Mouse (Mus musculus): Measurements from ENCODE around the gene Papss2. TPM values are rescaled to one million over a fixed set of nuclear protein-coding genes. Genes with fewer than 3 reads are reported as not detected.

Gene Papss2
- polyA plus RNA-seq, 1 experiment from 2014 or later, result 2.3 TPM

DNA sequence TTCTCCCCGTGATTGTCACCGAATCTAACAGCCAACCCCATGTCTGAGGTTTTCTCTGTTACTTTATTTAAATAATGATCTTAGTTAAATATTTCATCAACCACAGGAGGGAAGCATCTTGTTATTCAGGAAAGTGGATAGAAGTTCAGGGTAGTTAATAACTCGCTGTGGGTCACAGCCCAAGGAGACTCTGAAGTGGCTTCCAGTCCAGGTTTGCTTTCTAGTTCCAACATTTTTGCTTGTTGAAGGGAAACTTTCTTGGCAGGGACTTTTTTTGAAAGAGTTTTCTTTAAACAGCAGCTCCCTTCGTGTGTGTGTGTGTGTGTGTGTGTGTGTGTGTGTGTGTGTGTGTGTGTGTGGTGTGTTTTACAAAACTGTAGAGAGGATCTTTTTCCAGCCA lies 32.0 kb downstream of the Papss2 start:
- Histone ChIP-seq H3K4me1 (no peaks in the 10 kb centered on the region), H3K9me3 (no peaks in the 10 kb centered on the region), H3K27me3 (replicated peaks) (no peaks in the 10 kb centered on the region), H3K4me3 (no peak overlapping the region), H3K9ac (no peak overlapping the region), H3K27ac (no peak overlapping the region), H3K36me3 (no peaks in the 10 kb centered on the region), H3K4me2 (replicated peaks) (no peak overlapping the region)
- ATAC-seq (ENCODE audit: low FRiP score, low read depth), result no peak
- 87% methylated on average over 4 of the region's 4 CpGs for WGBS

DNA sequence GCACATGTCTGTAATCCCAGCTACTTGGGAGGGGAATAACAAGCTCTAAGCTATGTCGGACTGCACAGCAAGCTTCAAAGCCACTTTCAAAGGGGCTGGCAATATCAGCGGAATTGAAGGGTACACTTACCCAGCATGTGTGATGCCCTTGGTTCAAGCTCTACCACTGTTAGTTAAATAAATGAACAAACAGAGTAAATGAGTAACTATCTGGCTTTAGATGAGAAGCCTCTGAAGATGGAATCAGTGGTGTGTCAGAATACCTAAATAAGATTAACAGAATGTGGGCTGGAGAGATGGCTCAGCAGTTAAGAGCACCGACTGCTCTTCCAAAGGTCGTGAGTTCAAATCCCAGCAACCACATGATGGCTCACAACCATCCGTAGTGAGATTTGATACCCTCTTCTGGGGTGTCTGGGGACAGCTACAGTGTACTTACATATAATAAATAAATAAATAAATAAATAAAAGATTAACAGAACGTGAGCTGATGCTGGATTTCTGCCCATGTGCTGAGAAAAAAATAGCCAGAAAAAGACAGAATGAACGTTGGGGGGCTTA lies 33.1 kb downstream of the Papss2 start:
- no peak for ATAC-seq (ENCODE audit: low FRiP score, low read depth)
- Histone ChIP-seq H3K36me3 (no peaks in the 10 kb centered on the region), H3K9ac (no peak overlapping the region), H3K27me3 (replicated peaks) (no peaks in the 10 kb centered on the region), H3K27ac (no peak overlapping the region), H3K4me2 (replicated peaks) (no peak overlapping the region), H3K9me3 (no peaks in the 10 kb centered on the region), H3K4me3 (no peak overlapping the region), H3K4me1 (no peaks in the 10 kb centered on the region)
- WGBS, result 75% methylated on average over 7 of the region's 7 CpGs

DNA sequence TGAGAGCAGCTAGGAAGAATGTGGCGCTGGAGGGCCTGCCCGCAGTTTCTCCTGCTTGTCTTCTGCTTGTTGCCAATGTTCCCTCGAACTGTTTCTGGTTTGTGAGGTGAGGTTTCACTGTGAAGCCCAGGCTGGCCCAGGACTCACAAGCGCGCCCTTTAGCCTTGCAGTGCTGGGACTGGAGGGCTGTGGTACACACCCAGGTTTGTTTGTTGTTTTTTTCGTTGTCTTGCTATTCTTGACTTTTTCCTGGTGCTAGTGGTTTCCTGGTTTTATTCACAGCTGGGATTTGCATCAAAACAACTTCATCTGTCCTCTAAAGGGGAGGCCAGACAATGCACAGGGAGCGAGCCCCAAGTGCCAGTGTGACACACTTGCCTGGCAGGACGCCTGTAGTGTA lies 39.3 kb downstream of the Papss2 start:
- no peaks in the 10 kb centered on the region for H3K4me1 ChIP-seq
- no peak overlapping the region for H3K4me2 ChIP-seq (replicated peaks)

DNA sequence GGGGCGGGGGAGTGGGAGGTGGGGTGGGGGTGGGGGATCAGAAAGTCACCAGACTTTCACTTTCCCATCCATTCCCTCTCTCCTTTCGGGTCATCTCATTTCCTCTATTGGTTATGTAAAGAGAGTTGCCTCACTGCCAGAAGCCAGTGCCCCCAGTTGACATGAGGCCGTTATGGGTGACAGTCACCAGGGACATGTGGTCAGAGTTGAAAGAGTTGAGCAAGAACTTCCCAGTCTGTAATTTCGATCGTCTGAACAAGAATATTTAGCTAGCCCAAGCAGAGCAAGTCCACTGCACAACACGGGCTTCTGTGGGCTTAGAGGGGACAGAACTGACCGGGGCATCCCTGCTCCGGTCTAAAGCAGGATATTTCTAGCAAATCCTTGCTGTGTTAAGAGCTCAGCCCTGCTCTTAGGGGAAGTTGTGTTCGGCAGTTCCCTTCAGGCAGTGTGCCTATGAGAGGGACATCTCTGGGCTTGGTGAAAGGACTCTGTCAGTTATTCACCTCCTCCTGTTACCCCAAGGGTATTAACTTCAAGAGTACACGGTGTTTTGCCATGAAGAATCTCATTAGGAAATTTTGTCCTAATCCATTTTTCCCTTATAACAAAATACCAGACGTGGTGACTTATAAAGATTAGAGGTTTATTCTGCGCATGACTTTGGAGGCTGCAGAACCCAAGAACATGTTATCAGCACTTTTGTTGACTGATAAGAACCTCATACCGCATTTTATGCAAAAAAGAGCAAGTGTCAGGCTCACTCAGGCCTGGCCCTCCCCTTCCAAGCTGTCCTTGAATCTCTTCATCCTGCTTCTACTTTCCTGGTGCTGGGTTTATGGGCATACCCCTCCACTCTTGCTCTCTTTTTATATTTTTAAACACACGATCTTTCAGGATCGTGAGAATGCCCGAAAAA lies 42.0 kb downstream of the Papss2 start:
- Histone ChIP-seq H3K4me1 (no peaks in the 10 kb centered on the region), H3K9me3 (no peaks in the 10 kb centered on the region), H3K27me3 (replicated peaks) (no peaks in the 10 kb centered on the region), H3K4me3 (no peak overlapping the region), H3K4me2 (replicated peaks) (no peak overlapping the region), H3K9ac (no peak overlapping the region), H3K36me3 (no peaks in the 10 kb centered on the region), H3K27ac (no peak overlapping the region)
- no peak for ATAC-seq (ENCODE audit: low FRiP score, low read depth)
- WGBS, result 85% methylated on average over 16 of the region's 16 CpGs

More for the DNA sequence above, 39.3 kb downstream of the Papss2 start:
- Histone ChIP-seq H3K36me3 (no peaks in the 10 kb centered on the region), H3K27ac (no peak overlapping the region), H3K4me3 (no peak overlapping the region), H3K9ac (no peak overlapping the region), H3K27me3 (replicated peaks) (no peaks in the 10 kb centered on the region), H3K9me3 (no peaks in the 10 kb centered on the region)
- WGBS, result 71% methylated on average over 8 of the region's 8 CpGs
- ATAC-seq (ENCODE audit: low FRiP score, low read depth), result no peak

DNA sequence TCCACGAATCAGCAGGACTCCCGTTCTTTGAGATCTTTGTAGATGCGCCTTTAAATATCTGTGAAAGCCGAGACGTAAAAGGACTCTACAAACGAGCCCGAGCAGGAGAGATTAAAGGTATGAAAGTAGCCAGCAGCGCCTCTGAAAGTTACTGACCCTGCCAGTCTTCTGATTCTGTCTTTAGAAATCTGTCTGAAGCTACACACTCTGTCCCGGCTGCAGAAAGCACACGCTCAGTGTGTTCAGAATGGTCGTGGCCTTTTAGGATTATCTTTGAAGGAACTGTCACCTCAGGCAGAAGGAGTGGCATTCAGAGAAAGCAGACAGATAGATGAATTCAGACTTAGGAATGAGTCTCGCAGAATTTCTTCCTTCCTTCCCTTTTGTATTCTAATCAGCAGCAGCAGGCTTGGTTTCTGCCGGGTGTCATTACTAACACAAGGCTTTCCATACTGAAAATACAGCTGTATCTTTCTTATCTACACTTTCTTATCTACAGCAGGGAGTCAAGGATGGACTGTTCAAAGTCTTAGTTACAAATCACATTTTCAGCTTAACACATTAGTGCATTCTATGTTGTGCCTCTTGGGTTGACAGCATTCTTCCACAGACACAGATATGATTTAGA lies 42.8 kb downstream of the Papss2 start:
- ATAC-seq (ENCODE audit: low FRiP score, low read depth), result no peak
- H3K36me3 ChIP-seq, result no peaks in the 10 kb centered on the region
- H3K4me3 ChIP-seq, result no peak overlapping the region
- no peaks in the 10 kb centered on the region for H3K4me1 ChIP-seq
- H3K9ac ChIP-seq, result no peak overlapping the region
- no peaks in the 10 kb centered on the region for H3K9me3 ChIP-seq
- H3K27me3 ChIP-seq (replicated peaks), result no peaks in the 10 kb centered on the region
- WGBS, result 79% methylated on average over 13 of the region's 13 CpGs
- no peak overlapping the region for H3K4me2 ChIP-seq (replicated peaks)
- H3K27ac ChIP-seq, result no peak overlapping the region

DNA sequence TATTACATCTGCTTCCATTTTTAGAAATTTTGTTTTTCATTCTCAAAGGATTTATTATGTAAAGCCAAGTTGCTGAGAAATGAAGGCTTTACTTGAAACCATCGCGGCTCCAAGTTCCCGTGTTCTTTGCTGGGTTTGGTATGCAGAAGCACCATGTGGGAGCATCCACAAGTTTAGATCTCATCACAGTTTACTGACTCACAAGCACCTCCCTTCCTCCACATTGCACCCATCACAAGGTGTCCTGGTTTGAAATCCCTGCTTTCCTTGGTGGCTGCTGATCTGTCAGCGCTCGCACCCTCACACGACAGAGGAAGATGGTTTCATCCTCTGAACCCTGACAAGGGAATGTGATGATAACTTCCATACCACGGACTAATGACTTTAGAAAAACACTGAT lies 45.9 kb downstream of the Papss2 start:
- H3K27ac ChIP-seq, result no peak overlapping the region
- H3K9me3 ChIP-seq, result no peaks in the 10 kb centered on the region
- H3K4me2 ChIP-seq (replicated peaks), result no peak overlapping the region
- no peaks in the 10 kb centered on the region for H3K27me3 ChIP-seq (replicated peaks)
- no peak overlapping the region for H3K9ac ChIP-seq
- no peak for ATAC-seq (ENCODE audit: low FRiP score, low read depth)
- H3K4me1 ChIP-seq, result no peaks in the 10 kb centered on the region
- H3K36me3 ChIP-seq, result no peaks in the 10 kb centered on the region
- H3K4me3 ChIP-seq, result no peak overlapping the region
- 93% methylated on average over 7 of the region's 7 CpGs for WGBS

DNA sequence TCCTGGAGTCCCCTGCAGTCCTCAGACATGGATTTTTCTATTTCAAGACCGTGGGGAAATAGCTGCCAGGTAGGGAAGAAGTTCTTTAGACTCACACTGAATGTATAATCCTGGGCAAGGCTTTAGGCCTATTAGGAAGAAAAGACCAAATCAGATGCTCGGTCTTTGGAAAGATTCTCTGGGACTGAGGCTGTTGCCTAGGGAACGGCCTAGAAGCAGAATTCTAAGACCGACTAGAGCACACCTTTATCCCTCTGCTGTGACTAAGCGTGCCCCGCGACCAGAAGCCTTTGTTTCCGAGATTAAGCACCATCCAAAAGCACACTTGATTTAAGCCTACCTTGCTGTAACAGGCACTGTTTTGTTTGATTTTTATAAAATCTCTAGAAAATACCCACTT lies 46.4 kb downstream of the Papss2 start:
- WGBS, result 71% methylated on average over 8 of the region's 8 CpGs
- H3K9ac ChIP-seq, result no peak overlapping the region
- no peak overlapping the region for H3K4me3 ChIP-seq
- no peaks in the 10 kb centered on the region for H3K27me3 ChIP-seq (replicated peaks)
- no peaks in the 10 kb centered on the region for H3K9me3 ChIP-seq
- no peak for ATAC-seq (ENCODE audit: low FRiP score, low read depth)
- H3K4me1 ChIP-seq, result no peaks in the 10 kb centered on the region
- H3K27ac ChIP-seq, result no peak overlapping the region
- H3K4me2 ChIP-seq (replicated peaks), result no peak overlapping the region
- no peaks in the 10 kb centered on the region for H3K36me3 ChIP-seq

DNA sequence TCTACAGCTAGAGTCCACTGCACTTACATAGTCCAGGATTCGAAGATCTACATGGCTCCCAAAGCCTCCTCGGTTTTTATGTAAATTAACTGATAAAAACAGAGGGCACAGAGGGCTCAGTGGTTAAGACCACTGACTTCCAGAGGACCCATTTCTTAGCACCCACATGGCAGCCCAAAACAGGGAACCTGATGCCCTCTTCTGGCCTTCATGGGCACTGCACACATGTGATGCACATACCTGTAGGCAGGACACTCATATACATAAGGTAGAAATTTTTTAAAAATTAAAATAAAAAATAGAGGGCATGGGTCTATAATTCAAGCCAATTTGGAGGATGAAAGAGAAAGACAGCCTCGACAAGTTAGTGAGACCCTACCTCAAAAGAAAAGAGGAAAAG lies 48.1 kb downstream of the Papss2 start:
- Histone ChIP-seq H3K27ac (no peak overlapping the region), H3K9me3 (no peaks in the 10 kb centered on the region), H3K9ac (no peak overlapping the region), H3K27me3 (replicated peaks) (no peaks in the 10 kb centered on the region), H3K4me3 (no peak overlapping the region), H3K4me1 (0 out of 2 replicates have a peak, but pooled peaks cover 8% of the 10 kb centered on the region), H3K36me3 (no peaks in the 10 kb centered on the region), H3K4me2 (replicated peaks) (no peak overlapping the region)
- 87% methylated on average over 3 of the region's 3 CpGs for WGBS
- ATAC-seq (ENCODE audit: low FRiP score, low read depth), result no peak

DNA sequence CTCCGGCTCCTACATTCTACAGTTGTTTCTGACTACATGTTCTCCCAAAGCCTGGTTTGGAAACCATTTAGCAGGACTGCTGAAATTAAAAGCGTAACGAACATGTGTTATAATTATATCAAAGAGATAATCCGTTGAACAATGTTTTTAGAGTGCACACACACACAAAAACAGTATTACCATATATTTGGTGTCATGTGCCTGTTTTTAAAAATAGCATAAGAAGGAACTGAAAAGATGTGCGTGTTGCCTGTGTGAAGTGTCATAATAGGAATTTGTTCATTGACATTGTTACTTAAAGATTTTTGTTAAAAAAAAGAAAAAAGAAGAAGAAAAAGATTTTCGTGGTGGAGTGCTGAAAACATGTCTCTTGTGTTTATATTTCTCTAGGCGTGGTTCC lies 50.3 kb downstream of the Papss2 start:
- no peak for ATAC-seq (ENCODE audit: low FRiP score, low read depth)
- Histone ChIP-seq H3K9ac (no peak overlapping the region), H3K4me2 (replicated peaks) (no peak overlapping the region), H3K4me3 (no peak overlapping the region), H3K9me3 (no peaks in the 10 kb centered on the region), H3K4me1 (0 out of 2 replicates have a peak, but pooled peaks cover 8% of the 10 kb centered on the region), H3K27ac (no peak overlapping the region), H3K27me3 (replicated peaks) (no peaks in the 10 kb centered on the region), H3K36me3 (no peaks in the 10 kb centered on the region)
- 92% methylated on average over 7 of the region's 7 CpGs for WGBS

DNA sequence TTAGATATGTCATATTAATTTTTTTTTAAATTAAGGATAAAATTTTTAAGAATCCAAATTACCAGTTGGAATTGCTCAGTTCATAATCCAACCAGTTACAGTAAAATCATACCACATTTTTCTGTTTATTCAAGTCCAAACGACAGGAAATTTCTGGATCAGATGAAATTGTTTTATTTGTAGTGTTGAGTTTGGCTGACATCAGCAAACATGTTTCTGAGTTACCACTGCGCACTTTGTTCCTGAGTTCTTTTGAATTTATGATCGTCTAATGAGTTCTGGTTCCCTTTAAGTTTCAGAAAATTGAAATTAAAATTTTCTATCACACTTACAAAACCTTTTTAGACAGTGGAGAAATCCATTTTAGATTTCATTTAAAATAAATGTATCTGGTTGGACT lies 50.8 kb downstream of the Papss2 start:
- Histone ChIP-seq H3K4me3 (no peak overlapping the region), H3K9ac (no peak overlapping the region), H3K4me1 (0 out of 2 replicates have a peak, but pooled peaks cover 8% of the 10 kb centered on the region), H3K27ac (no peak overlapping the region), H3K36me3 (no peaks in the 10 kb centered on the region), H3K4me2 (replicated peaks) (no peak overlapping the region), H3K9me3 (no peaks in the 10 kb centered on the region), H3K27me3 (replicated peaks) (no peaks in the 10 kb centered on the region)
- ATAC-seq (ENCODE audit: low FRiP score, low read depth), result no peak
- WGBS, result 93% methylated on average over 3 of the region's 3 CpGs

DNA sequence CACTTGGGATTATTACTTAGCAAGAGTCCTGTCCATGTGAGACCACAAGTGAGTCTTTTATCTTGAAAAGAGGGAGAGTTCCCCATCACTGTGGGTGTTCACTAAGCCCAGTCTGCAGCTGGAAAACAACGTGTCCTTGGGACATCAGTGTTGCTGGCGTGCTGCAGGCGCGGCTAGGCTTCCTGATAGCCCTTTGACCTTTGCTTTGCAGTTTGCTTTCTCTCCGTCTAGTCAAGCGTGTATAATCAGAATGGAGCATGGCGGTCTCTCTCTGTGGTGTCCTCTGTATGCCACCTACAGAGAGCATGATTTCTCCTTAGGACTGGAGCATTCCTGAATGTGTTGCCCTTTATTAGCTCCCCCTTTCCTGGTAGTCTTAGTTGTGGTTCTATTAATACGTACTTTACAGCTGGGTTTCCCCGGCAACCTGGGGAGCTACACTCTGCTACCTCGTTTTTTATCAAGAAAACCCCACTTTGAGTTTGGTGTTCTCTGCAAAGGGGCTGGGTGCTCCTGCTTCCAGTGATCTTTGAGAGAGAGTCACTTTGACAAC lies 52.5 kb downstream of the Papss2 start:
- H3K36me3 ChIP-seq, result no peaks in the 10 kb centered on the region
- no peaks in the 10 kb centered on the region for H3K27me3 ChIP-seq (replicated peaks)
- no peak overlapping the region for H3K4me2 ChIP-seq (replicated peaks)
- no peak overlapping the region for H3K27ac ChIP-seq
- H3K9me3 ChIP-seq, result no peaks in the 10 kb centered on the region
- H3K4me3 ChIP-seq, result no peak overlapping the region
- 0 out of 2 replicates have a peak, but pooled peaks cover 8% of the 10 kb centered on the region for H3K4me1 ChIP-seq
- 27% methylated on average over 10 of the region's 10 CpGs for WGBS
- H3K9ac ChIP-seq, result no peak overlapping the region
- 0 out of 2 replicates have a peak, but pooled peaks have one; percentile 29 for ATAC-seq (ENCODE audit: low FRiP score, low read depth)

DNA sequence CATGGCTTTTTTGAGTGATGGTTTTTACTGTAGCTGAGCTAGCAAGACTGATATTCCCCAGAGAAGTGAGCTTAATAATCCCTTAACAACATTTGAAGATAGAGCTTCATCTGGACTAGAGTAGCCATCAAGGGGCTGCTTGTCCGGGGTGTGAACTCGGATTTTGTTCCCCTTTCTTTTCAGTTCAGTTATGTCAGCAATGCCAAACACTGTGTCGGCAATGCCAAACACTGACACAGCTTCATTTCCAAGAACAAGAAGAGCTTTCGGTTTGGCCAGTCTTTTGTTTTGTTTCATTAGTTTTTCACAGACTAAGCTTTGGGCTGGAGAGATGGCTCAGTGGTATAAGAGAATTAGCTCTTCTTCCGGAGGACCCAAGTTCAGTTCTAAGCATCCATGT lies 55.5 kb downstream of the Papss2 start:
- 92% methylated on average over 5 of the region's 5 CpGs for WGBS
- Histone ChIP-seq H3K36me3 (no peaks in the 10 kb centered on the region), H3K27ac (no peak overlapping the region), H3K4me3 (no peak overlapping the region), H3K4me2 (replicated peaks) (no peak overlapping the region), H3K27me3 (replicated peaks) (no peaks in the 10 kb centered on the region), H3K9me3 (no peaks in the 10 kb centered on the region), H3K9ac (no peak overlapping the region), H3K4me1 (0 out of 2 replicates have a peak, but pooled peaks cover 8% of the 10 kb centered on the region)
- no peak for ATAC-seq (ENCODE audit: low FRiP score, low read depth)
